Mouse (Mus musculus) thymus, adult 2 months (tissue): ENCODE data around the gene Ssh2.

Source experiments
- CTCF ChIP-seq: fragments of 200-500 bp; IDR thresholded peaks from 2 replicates; pipeline ENCODE4 v1.5.1; 2012; ENCODE audit warnings: mild to moderate bottlenecking, control low read depth, low read length, moderate library complexity, borderline replicate concordance; ENCODE audit not compliant: control insufficient read depth, poor library complexity, insufficient read depth; ENCODE audit errors: extremely low read depth
- POLR2A ChIP-seq: fragments of 200-500 bp; IDR thresholded peaks from 2 replicates; pipeline ENCODE4 v1.6.1; 2012; ENCODE audit warnings: mild to moderate bottlenecking, low read length, control low read depth, moderate library complexity; ENCODE audit not compliant: control insufficient read depth, poor library complexity, insufficient read depth; ENCODE audit errors: extremely low read depth

DNA sequence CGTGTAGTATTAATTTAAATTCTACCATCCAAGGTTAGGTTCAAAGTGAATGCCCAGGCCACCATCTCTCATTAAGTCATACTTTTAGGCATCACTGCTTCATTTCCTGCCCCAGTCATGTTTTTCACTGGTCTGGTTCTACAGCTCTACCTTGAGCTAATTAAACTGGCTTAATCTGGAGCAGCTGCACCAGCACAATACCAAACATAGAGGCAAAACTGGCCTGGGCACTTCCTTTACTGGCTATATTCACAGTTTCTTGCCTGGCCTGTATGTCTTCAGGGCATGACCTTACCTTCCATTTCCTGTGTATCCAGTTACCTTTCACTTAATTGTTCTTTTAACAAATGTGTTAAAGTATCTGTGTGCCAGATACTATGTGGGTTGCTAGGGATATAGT is 81.2 kb downstream of the Ssh2 start:
- TF ChIP-seq POLR2A (no peak), CTCF (no peak)
